Mouse (Mus musculus) C2C12 (cell line): Measurements from ENCODE around the gene Heg1.

ENCODE experiments used
- CEBPB ChIP-seq: IDR thresholded peaks from one replicate; pipeline ENCODE4 v1.6.1; 2011; ENCODE audit warnings: low read depth, mild to moderate bottlenecking, control low read depth, moderate library complexity
- CTCF ChIP-seq: IDR thresholded peaks from one replicate; pipeline ENCODE4 v1.5.1; 2011; ENCODE audit not compliant: control insufficient read depth, insufficient read depth, insufficient read length
- FOSL1 ChIP-seq: IDR thresholded peaks from one replicate; pipeline ENCODE4 v1.8.0; 2011; ENCODE audit warnings: mild to moderate bottlenecking, low read length; ENCODE audit not compliant: poor library complexity, insufficient read depth, severe bottlenecking
- MAX ChIP-seq: IDR thresholded peaks from one replicate; pipeline ENCODE4 v1.6.1; 2011; ENCODE audit warnings: mild to moderate bottlenecking, control low read depth
- MYOD1 ChIP-seq: IDR thresholded peaks from one replicate; pipeline ENCODE4 v1.6.1; 2011; ENCODE audit warnings: low read depth; ENCODE audit not compliant: control insufficient read depth, insufficient read length
- MYOG ChIP-seq: IDR thresholded peaks from one replicate; pipeline ENCODE4 v1.6.1; 2011; ENCODE audit not compliant: control insufficient read depth, insufficient read length; ENCODE audit errors: extremely low read depth
- USF1 ChIP-seq: IDR thresholded peaks from one replicate; pipeline ENCODE4 v1.6.1; 2011; ENCODE audit warnings: low read depth, mild to moderate bottlenecking, control low read depth, moderate library complexity

- no peak for TF ChIP-seq CTCF
- no peak for TF ChIP-seq MAX
- TF ChIP-seq USF1 = no peak
- no peak for TF ChIP-seq FOSL1
- no peak for TF ChIP-seq MYOG
- TF ChIP-seq CEBPB = no peak
- TF ChIP-seq MYOD1 = no peak
These were observed 71.8 kb downstream of the Heg1 start for GRCm38 (mm10) chr16:33755961-33756360.
